Mouse (Mus musculus) brown adipose tissue, adult 24 weeks (tissue): ENCODE results near the gene Hist1h4b. TPM values are rescaled to one million over a fixed set of nuclear protein-coding genes. Genes with fewer than 3 reads are reported as not detected.
"Not testable (repeated sequence)": the region's sequence is repeated elsewhere in the genome, so short reads cannot be mapped to it uniquely, and the experiment has no call there.

Experiments
- H3K27ac ChIP-seq: fragments of 200-500 bp; replicated peaks from 2 replicates; pipeline ENCODE4 v1.5.1; 2012; ENCODE audit warnings: low read depth, mild to moderate bottlenecking, low read length
- H3K4me1 ChIP-seq: fragments of 200-500 bp; 2 replicates; pipeline ENCODE4 v1.6.1; 2012; ENCODE audit warnings: low read length, mixed read lengths; ENCODE audit not compliant: control insufficient read depth, insufficient read depth, insufficient read length
- H3K4me3 ChIP-seq: fragments of 200-500 bp; 2 replicates; pipeline ENCODE4 v1.5.1; 2012; ENCODE audit warnings: low read depth, mild to moderate bottlenecking, low read length, moderate library complexity; ENCODE audit not compliant: insufficient read depth
- polyA plus RNA-seq: library from polyadenylated mRNA; stranded (reverse); fragments of >200 nt; gene quantifications from 2 replicates; pipeline ENCODE4 v1.2.4, GENCODE M21; 2012; ENCODE audit not compliant: missing spikeins, insufficient read depth, insufficient read length

Gene Hist1h4b
- polyA plus RNA-seq = not detected in 2 replicates

DNA sequence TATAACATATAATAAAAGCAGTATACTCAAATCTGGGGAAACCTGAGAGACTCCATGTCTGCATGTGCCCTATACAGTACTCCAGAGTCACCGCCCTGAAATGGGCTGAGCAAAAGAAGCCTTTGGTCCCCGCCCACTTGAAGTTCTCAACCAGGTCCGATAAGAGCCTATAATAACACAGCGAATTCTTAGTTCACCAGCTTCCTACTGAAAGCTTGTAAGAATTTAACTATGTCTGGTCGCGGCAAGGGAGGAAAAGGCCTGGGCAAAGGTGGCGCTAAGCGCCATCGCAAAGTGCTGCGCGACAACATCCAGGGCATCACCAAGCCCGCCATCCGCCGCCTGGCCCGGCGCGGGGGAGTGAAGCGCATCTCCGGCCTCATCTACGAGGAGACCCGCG lies at the start of gene Hist1h4b:
TSS of gene Hist1h4b (plus strand) at position 224 of the 400 bp plus-strand sequence.
- Histone ChIP-seq H3K27ac (no peak within 1 kb of the TSS), H3K4me1 (no peaks in the 10 kb centered on the region), H3K4me3 (peak within 1 kb of the TSS; percentile 57)

DNA sequence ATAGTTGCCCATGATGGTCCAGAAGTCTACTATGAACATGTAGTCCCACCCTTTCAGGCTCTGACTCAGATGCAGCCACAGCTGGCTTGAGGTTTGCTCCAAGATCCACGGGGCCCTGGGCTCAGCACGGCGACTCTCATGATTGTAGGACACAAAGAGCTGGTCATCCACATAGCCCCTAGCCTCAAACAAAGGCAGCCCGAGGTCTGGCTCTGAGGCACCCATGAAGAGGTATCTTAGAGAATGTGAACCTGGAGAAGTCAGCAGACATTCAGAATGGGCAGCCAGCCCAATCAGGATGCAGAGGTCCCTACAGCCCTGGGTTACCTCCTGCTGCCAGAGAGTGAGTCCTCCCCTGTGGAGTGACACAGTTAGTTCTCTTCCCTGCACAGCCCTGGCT lies 48.8 kb upstream of the Hist1h4b start:
- H3K4me1 ChIP-seq = peaks cover 7% of the 10 kb centered on the region
- H3K4me3 ChIP-seq = no peak overlapping the region
- H3K27ac ChIP-seq = no peak overlapping the region

DNA sequence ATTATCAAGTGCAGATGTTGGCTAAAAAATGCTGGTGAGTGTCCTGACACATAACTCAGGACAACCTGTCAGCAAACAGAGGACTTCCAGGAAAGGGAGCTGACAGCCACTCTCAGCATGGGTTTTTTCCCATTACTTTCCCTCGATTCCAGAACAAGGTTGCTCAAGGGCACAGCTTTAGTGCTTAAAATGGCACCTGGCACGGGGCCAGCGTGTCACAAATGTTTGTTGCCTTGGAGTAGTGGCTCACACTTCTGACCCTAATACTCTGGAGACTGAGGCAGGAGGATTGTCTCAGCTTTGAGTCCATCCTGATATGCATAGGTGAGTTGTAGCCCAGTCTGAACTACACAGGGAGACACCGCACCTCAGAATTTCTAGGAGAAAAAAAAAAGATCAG lies 48.2 kb upstream of the Hist1h4b start:
- Histone ChIP-seq H3K27ac (peak overlapping the region; percentile 43; the same call in 1 of the 2 replicates), H3K4me3 (no peak overlapping the region), H3K4me1 (peaks cover 7% of the 10 kb centered on the region)

DNA sequence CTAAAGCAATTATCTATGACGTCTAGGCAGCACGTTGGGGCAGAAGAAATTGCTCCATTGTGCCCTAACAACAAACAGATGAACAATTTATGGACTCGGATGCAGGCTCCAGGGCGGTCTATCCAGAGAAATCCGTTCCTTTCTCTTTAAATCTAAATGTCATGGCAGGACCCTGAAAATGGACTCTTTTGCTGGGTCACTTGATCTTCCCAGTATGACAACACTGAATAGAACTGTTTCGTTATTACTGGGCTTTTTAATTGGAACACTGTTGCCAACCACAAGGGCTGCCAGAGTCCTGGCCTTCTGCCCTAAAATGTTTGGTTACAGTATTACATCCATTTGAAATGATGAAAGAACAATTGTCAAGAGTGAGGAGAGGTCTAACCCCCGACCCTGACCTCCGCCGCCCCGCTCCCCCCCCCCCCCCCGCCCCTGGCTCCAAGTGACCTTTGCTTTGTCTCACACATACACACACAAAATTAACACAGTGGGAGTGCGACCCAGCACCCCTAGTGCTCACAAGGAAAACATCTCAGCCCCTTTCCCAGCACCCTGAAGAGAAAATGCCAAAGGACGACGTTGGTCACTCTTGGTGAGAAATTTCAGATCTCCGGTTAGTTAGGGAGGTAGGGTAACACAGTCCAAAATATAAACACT lies 47.0 kb upstream of the Hist1h4b start:
- Histone ChIP-seq H3K4me1 (peaks cover 7% of the 10 kb centered on the region), H3K27ac (peak overlapping the region; percentile 89), H3K4me3 (peak overlapping the region; percentile 85)

DNA sequence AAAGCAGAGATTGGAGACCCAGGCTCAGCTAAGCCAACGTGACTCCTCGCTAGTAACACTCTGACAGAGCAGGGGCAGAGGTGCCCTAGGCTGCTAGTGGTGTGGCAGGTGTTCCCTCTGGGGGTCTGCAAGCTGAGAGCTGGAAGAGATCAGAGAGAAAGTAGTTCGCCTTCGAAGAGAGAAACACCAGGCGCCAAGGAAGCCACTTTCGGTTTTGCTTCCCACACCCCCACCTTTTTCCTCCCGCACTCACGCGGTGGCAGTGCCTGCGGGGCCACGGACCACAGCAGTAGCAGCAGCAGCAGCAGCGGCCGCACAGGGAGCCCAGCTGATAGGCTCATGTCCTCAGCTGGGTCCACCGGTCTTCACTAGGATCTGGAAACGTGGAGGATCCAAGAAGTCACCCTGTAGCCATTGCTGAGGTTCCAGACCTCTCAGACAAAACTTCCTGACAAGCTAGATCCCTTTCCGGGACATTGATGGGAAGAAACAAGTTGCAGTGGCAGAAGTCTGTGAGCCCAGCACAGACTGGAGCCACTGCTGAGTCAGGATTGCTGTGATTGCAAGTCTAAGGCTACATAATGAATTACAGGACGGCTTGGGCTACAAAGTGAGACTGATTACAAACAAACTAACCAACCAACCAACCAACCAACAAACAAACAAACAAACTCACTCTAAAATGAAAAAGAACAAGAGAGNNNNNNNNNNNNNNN lies 46.3 kb upstream of the Hist1h4b start, which contains the start of gene Hfe:
TSS of gene Hfe (minus strand) at position 481 of the 716 bp plus-strand sequence.
- Histone ChIP-seq H3K4me1 (peaks cover 7% of the 10 kb centered on the region), H3K27ac (peak within 1 kb of the TSS; percentile 89), H3K4me3 (peak within 1 kb of the TSS; percentile 85)

DNA sequence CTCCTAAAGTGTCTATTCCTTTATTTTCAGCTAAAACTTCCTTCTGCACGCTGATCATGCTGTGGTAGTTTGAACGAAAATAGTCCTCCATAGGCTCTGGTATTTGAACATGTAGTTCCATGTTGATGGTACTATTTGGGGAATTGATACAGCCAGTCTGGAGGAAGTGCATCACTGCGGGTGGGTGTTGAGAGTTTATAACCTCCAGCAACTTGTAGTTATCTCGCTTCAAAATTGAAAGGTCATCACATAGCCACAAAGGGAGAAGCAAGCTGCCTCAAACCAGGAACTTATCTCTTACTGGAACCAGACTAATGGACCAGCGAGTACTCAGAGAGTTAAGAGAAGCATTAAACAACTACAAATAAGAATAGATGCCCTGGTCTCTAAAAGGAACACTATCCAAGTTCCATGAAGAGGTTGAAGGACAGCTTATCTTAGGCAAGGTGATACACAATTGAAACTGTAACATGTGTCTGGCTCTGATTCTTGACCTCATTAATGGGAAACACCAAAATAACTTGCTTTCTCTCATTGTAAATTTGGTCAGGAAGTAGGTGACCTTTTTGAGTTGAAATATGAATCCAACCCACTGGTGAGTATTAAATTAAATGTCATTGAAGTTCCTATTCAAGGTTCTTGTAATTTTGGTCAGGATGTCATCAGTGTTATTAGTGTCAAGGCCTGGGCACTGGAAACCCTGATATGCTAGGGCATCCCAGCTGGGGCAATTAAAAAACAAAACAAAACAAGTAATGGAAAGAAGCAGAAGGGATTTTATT lies 40.4 kb upstream of the Hist1h4b start:
- no peaks in the 10 kb centered on the region; the same call in 1 of the 2 replicates for H3K4me1 ChIP-seq
- no peak overlapping the region; the same call in 1 of the 2 replicates for H3K27ac ChIP-seq
- no peak overlapping the region for H3K4me3 ChIP-seq

DNA sequence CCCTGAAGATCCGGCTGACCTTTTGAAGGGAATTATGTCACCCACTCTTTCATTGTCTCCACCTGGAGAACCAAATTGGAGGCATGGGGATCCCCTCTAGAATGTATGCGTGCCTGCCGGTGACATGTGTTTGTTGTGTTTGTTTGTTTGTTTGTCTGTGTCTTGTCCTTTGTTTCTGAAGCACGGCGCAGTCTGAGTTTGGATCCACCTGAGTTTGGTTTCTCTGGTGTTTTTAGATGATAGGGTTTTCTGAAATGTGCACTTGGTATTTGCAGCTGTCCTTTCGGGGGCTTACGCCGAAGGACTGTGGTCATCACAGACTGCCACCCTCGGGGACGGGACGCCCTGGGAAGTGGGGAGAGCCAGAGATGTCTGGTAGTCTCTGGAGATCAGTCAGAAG lies 39.6 kb upstream of the Hist1h4b start:
- peak overlapping the region; percentile 75 for H3K27ac ChIP-seq
- H3K4me1 ChIP-seq = no peaks in the 10 kb centered on the region; the same call in 1 of the 2 replicates
- no peak overlapping the region for H3K4me3 ChIP-seq

DNA sequence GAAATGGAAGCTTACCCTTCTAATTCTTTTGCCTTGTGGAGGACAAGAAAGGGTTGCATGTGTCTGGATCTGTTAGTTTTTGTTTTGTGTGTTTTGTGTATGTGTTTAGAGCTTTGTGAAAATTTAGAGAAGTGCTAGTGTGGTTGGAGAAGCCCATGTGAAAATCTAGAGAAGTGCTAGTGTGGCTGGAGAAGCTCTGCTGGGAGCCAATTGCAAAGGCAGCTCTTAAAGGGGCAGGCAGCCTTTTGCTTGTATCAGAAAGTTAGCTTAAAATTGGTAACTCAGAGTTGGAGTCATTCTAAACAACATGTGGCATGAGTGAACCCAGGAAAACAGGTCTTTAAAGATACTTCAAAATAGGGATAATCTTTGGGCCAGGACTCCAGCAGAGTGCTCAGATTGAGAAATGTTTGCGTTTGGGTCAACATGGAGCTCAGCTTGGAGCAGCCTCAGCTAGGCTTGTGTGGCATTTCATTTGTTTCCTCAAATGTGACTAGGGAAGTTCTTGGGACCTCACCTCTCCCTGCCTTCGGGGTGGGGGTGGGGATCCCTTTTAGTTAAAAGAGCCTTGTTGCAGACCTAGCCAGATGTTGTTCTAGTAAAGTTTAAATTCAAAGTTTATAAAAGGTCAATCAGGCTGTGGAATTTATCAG lies 39.1 kb upstream of the Hist1h4b start:
- not testable (repeated sequence) for H3K4me1 ChIP-seq, H3K4me3 ChIP-seq
- H3K27ac ChIP-seq = peak overlapping the region; percentile 75

DNA sequence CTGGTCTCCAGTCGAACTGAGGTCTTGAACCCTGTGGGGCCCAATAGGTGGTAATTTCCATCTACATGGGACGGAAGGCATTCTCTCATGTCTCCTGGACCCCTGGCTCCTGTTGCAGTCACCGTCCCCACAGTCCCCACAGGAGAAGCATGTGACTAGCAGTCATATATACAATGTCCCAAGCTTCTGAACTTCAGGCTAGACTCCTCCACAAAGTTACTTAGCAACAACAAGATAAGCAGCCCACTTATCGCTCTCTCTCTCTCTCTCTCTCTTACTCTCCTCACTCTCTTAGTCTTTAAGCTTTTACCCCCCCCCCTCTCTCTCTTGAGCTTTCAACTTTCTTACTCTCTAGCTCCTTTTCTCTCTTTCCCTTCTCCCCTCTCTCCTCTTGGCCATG lies 32.6 kb upstream of the Hist1h4b start:
- H3K4me1 ChIP-seq = no peaks in the 10 kb centered on the region
- no peak overlapping the region for H3K4me3 ChIP-seq
- H3K27ac ChIP-seq = no peak overlapping the region

DNA sequence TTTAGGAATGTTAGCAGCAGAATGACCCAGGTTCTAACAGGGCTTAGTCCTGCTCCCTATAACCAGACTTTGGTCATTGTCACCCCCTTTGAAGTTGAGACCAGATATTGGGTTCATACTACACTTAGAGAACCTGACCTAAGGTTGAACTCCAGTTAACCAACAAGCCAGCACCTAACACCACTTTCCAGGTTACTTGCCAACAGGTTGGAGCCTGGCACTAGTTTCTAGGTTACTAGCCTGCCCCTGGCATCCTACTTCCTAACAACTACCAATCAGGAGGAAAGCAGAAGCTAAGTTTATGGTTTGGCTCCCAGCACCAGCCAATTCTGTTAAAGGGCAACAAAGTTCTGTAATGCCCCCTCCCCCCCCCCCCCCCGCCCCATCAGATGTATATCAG lies 31.6 kb upstream of the Hist1h4b start:
- no peak overlapping the region for H3K27ac ChIP-seq

DNA sequence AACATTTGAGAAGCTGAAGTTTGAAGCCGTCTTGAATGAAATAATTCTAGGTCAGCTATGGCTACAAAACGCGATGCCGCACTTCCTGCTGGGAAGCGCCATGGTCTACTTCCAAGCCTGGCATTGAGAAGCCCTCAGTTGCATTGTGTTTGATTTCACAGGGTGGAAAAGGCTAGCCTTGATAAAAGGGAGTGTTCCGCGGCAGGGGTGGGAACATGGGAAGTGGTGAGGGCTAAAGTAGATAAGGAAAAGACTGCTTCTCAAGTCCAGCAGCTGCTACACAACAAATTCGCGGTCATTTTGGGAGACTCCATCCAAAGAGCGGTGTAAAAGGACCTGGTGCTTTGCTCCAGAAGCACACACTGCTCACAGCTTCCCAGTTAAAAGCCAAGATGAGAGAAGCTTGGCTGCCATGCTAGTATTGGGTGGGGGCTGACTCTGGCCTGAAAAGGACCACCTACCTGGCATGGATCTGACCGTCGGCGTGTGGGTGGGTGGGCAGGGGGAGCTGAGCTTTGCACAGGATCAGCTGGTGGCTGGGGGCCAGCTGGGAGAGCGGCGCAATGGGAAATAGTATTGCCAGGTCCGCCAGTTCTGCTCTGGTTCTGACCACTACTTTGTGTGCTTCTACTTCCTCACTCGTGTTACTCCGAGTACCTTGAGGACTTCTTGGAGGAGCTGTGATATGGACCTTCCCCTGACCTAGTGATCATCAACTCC lies 28.2 kb upstream of the Hist1h4b start:
- Histone ChIP-seq H3K4me3 (no peak overlapping the region), H3K4me1 (peaks cover 4% of the 10 kb centered on the region; the same call in 1 of the 2 replicates), H3K27ac (peak overlapping the region; percentile 61)

More for the DNA sequence above, 31.6 kb upstream of the Hist1h4b start:
- Histone ChIP-seq H3K4me3 (no peak overlapping the region), H3K4me1 (peaks cover 4% of the 10 kb centered on the region; the same call in 1 of the 2 replicates)

DNA sequence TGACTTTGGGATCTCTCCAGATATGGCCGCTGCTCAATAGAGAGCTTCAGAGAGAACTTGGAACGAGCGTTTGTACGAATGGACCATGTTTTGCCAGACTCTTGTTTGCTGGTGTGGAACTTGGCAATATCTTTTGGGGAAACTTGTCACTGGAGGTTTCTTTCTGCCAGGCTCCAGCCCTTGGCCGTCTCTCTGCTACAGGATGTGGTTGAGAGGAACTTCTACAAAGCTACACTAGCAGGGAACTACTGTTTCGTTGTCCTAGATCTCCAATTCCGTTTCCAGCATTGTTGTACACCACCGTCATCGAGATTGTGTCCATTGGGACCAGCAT lies 27.7 kb upstream of the Hist1h4b start:
- Histone ChIP-seq H3K4me3 (no peak overlapping the region), H3K27ac (peak overlapping the region; percentile 61), H3K4me1 (peaks cover 4% of the 10 kb centered on the region; the same call in 1 of the 2 replicates)

DNA sequence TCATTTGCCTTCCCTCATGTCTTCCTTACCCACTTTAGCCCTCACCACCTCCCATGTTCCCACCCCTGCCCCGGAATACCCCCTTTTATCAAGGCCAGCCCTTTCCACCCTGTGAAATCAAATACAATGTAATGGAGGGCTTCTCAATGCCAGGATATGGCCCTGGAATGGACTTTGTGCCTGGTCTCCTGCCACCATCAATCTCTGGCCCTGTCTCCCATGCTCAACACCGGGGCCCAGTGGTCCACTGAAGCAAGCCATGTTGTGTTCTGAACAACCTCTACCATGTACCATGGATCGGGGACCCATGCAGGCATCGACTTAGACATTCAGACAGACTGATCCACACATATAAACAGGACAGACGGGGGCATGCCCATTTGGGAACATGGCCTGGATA lies 27.1 kb upstream of the Hist1h4b start:
- Histone ChIP-seq H3K4me3 (no peak overlapping the region), H3K4me1 (peaks cover 4% of the 10 kb centered on the region; the same call in 1 of the 2 replicates), H3K27ac (peak overlapping the region; percentile 61)

DNA sequence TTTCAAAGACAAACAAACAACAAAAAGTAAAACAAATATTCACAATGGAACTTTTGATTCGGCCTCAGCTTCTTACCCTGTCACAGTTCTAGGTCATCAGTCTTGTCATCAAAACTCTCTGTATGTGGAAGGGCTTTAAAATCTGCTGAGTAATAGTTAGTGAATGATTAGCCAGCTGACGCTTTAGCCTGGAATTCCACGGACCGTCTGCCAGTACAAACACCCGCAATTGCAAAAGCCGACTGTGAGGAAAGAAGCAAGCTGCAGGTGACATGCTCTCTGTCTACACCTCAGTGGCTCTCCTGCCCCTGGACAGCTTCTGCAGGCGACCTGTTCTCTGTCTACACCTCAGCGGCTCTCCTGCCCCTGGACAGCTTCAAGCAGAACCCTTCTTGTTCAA lies 26.3 kb upstream of the Hist1h4b start:
- Histone ChIP-seq H3K27ac (0 out of 2 replicates have a peak overlapping the region, but pooled peaks have one; percentile 18), H3K4me3 (no peak overlapping the region), H3K4me1 (peaks cover 4% of the 10 kb centered on the region; the same call in 1 of the 2 replicates)
